Mouse (Mus musculus) liver, embryonic 14.5 days (tissue): ENCODE results near the gene Clmn.

Experiments used
- CTCF ChIP-seq: IDR thresholded peaks from 2 replicates; pipeline ENCODE4 v1.5.1; 2016; ENCODE audit warnings: antibody characterized with exemption, low read depth, control low read depth
- EP300 ChIP-seq: IDR thresholded peaks from 2 replicates; pipeline ENCODE4 v1.6.1; 2016; ENCODE audit warnings: antibody characterized with exemption, low read depth

DNA sequence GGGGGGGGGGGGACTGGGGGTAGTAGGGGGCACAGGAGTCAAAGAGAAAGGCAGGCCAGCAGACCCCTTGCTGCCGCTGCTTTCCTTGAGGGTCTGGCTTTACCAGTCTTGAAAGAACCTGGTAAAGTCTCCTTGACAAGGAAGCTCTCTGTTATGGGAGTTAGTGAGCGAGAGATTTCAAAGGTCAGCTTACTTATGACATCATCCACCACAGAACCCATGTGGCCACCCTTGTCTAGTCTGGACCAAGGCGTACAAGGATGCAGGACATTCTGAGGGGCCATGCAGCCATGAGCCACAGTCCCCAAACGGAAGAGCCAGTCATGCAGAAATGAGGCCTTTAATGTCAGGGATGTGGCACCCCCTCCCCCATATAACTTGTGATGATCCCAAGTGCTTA lies 20.6 kb downstream of the Clmn start:
- TF ChIP-seq EP300 (no peak), CTCF (no peak)
